Mouse (Mus musculus): ENCODE results near the gene Samd4b.

GRCm38 (mm10) chr7:28382347-28382951 is 215.5 kb downstream of the Samd4b start:
- TF ChIP-seq CTCF (IDR thresholded peaks at IDR 0.05; ENCODE audit: low read depth) (no peak), EP300 (IDR thresholded peaks at IDR 0.05; ENCODE audit: low read depth) (no peak)

Measured in heart, postnatal 0 days (tissue).